ENCODE assay signal across 18 mouse cellular contexts in the genomic region with DNA sequence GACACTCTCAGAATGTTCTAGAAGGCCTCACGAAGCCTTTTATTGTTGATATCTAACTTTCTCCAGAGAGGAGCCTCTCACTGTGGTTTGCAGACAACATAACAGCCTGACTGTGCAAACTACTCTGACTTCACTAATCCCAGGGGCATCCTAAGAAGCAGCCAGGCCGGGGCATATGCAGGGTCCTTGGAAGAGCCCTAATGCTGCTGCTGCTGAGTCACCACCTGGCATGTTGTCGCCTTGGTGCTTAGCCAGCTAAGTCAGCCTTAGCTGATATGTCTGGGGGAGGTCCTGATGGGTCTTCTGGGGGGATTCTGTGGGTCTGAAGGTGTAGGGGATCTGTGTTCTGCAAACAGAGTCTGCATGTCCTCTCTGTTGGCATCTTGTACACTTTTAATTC. TPM values are rescaled to one million over a fixed set of nuclear protein-coding genes. Genes with fewer than 3 reads are reported as not detected.
DNase-seq lines count a peak whose midpoint lies in the region; TF ChIP-seq lines count a peak whose summit lies in the region.
"Had no signal": no experiment of that assay in that cellular context is flagged by ENCODE, and none has a peak within 500 bp of the region (broad histone marks: within the 10 kb centered on the region; RNA-seq: fewer than 3 reads in every experiment).

No protein-coding gene starts in this region.

- TF ChIP-seq CTCF in cerebellum, adult 2 months (IDR thresholded peaks at IDR 0.05; ENCODE audit: borderline replicate concordance, insufficient read depth, low read depth, low read length) = no peak

- DNase-seq in cerebellum, postnatal 14 days = peak; percentile 25 to 35
- DNase-seq in cerebellum, adult 2 months = no peak
- peak; percentile 10 for DNase-seq in MN1 (ENCODE audit: low spot score)
- DNase-seq in adrenal gland, adult 2 months = peak; percentile 78
- DNase-seq in adrenal gland, postnatal 25 days = peak; percentile 71
- DNase-seq in spleen, postnatal 36 days (ENCODE audit: low spot score in 2 of 2) = no peak
- DNase-seq in heart, adult 9 months (ENCODE audit: low spot score in 2 of 2) = no peak
- no peak for DNase-seq in spleen, adult 12 weeks (ENCODE audit: low spot score)
- DNase-seq: cerebellum, adult 18-20 months; cerebellum, postnatal 25 days; gastrocnemius, postnatal 10 days; heart, adult 2 months; kidney, adult 2 months had no signal

- H3K27me3 ChIP-seq in cerebellum, adult 2 months (ENCODE audit: control insufficient read depth, insufficient read depth, low read length) = no peaks in the 10 kb centered on the region
- H3K27me3 ChIP-seq: embryonic facial prominence, embryonic 12.5 days; forebrain, embryonic 15.5 days; heart, embryonic 12.5 days had no signal

- no peaks in the 10 kb centered on the region for H3K4me1 ChIP-seq in cerebellum, adult 2 months (ENCODE audit: control insufficient read depth, insufficient read depth, low read length)
- H3K4me1 ChIP-seq: embryonic facial prominence, embryonic 12.5 days; forebrain, embryonic 15.5 days; heart, embryonic 12.5 days; hindbrain, embryonic 10.5 days had no signal

- no peak overlapping the region for H3K4me3 ChIP-seq in cerebellum, adult 2 months (replicated peaks; ENCODE audit: insufficient read depth, low read depth, low read length)
- H3K4me3 ChIP-seq: embryonic facial prominence, embryonic 12.5 days; forebrain, embryonic 15.5 days; heart, adult 2 months; heart, embryonic 12.5 days; hindbrain, embryonic 10.5 days had no signal

- 44% methylated on average over 3 of the region's 3 CpGs for WGBS in cerebellum, adult 2 months

- no peak overlapping the region for H3K27ac ChIP-seq in cerebellum, adult 2 months (ENCODE audit: insufficient read depth, low read length)
- H3K27ac ChIP-seq: embryonic facial prominence, embryonic 12.5 days; forebrain, embryonic 15.5 days; heart, adult 2 months; hindbrain, embryonic 10.5 days; hindbrain, embryonic 14.5 days had no signal

- no peak for TF ChIP-seq POLR2A in cerebellum, adult 2 months (IDR thresholded peaks at IDR 0.05; ENCODE audit: borderline replicate concordance, insufficient read depth, low read length)

RNA-seq across cellular contexts. Expression of gene Ccdc93, which starts 35.4 kb away (rescaled TPM):
- polyA plus RNA-seq in cerebellum, adult 2 months (2012; rRNA removed) = 16.4 and 16.5 TPM in 2 replicates
- total RNA-seq in adrenal gland, adult 2 months (2021) = 10 to 100 TPM; 21.7 to 22.2 TPM
- polyA plus RNA-seq in adrenal gland, adult 2 months (2012; rRNA removed) = 3.8 and 4.6 TPM in 2 replicates
- total RNA-seq in adrenal gland, postnatal 25 days (2021) = 22.7 and 25.6 TPM in 2 replicates

Comparison
In these comparisons a context has a peak if more than half of its experiments do, and no peak if none do; other contexts are left out.
1. DNase-seq: peak in cerebellum, postnatal 14 days (2 of 2), MN1 (single experiment), adrenal gland, adult 2 months (single experiment) and adrenal gland, postnatal 25 days (single experiment); none in cerebellum, adult 2 months (0 of 2), spleen, postnatal 36 days (0 of 2), heart, adult 9 months (0 of 2) and spleen, adult 12 weeks (single experiment).